Mouse (Mus musculus): Measurements from ENCODE around the gene Olfr577. TPM values are rescaled to one million over a fixed set of nuclear protein-coding genes. Genes with fewer than 3 reads are reported as not detected.

Olfr577 gene
- polyA plus RNA-seq, 1 experiment from 2014 or later, result not detected

- no peaks in the 10 kb centered on the region for H3K27me3 ChIP-seq (ENCODE audit: control insufficient read depth, insufficient read depth, low read length)
- 93% methylated on average over 2 of the region's 2 CpGs for WGBS
- no peak within 1 kb of the TSS for H3K4me2 ChIP-seq (replicated peaks; ENCODE audit: low read depth, low read length)
- no peak within 1 kb of the TSS for H3K4me3 ChIP-seq (ENCODE audit: low read depth, low read length)
- H3K9me3 ChIP-seq (ENCODE audit: control insufficient read depth, low read length), result no peaks in the 10 kb centered on the region
- H3K9ac ChIP-seq (ENCODE audit: low read depth, low read length), result no peak within 1 kb of the TSS
- H3K27ac ChIP-seq (ENCODE audit: low read depth, low read length), result no peak within 1 kb of the TSS
- DNase-seq (ENCODE audit: low spot score), result no peak
- ATAC-seq (ENCODE audit: low FRiP score), result no peak
- H3K36me3 ChIP-seq (ENCODE audit: control insufficient read depth, insufficient read depth, low read length), result no peaks in the 10 kb centered on the region
- H3K4me1 ChIP-seq (replicated peaks; ENCODE audit: control insufficient read depth, insufficient read depth, low read length), result no peaks in the 10 kb centered on the region
Measured at GRCm38 (mm10) chr7:102942475-102942874, 33.3 kb downstream of the Olfr577 start, which contains the start of gene Olfr573-ps1. Gene Olfr573-ps1 (minus strand): TSS chr7:102942575.

GRCm38 (mm10) chr7:102927105-102927504, 48.6 kb downstream of the Olfr577 start:
- Histone ChIP-seq H3K4me1 (replicated peaks; ENCODE audit: control insufficient read depth, insufficient read depth, low read length) (no peaks in the 10 kb centered on the region), H3K4me2 (replicated peaks; ENCODE audit: low read depth, low read length) (no peak overlapping the region), H3K9ac (ENCODE audit: low read depth, low read length) (no peak overlapping the region), H3K9me3 (ENCODE audit: control insufficient read depth, low read length) (no peaks in the 10 kb centered on the region), H3K4me3 (ENCODE audit: low read depth, low read length) (no peak overlapping the region), H3K36me3 (ENCODE audit: control insufficient read depth, insufficient read depth, low read length) (no peaks in the 10 kb centered on the region), H3K27ac (ENCODE audit: low read depth, low read length) (no peak overlapping the region), H3K27me3 (ENCODE audit: control insufficient read depth, insufficient read depth, low read length) (no peaks in the 10 kb centered on the region)
- no peak for ATAC-seq (ENCODE audit: low FRiP score)
- 79% methylated on average over 3 of the region's 3 CpGs for WGBS
- DNase-seq (ENCODE audit: low spot score), result no peak

- Histone ChIP-seq H3K36me3 (ENCODE audit: control insufficient read depth, insufficient read depth, low read length) (no peaks in the 10 kb centered on the region), H3K4me2 (replicated peaks; ENCODE audit: low read depth, low read length) (no peak within 1 kb of the TSS), H3K9me3 (ENCODE audit: control insufficient read depth, low read length) (no peaks in the 10 kb centered on the region), H3K4me1 (replicated peaks; ENCODE audit: control insufficient read depth, insufficient read depth, low read length) (no peaks in the 10 kb centered on the region), H3K27ac (ENCODE audit: low read depth, low read length) (no peak within 1 kb of the TSS), H3K9ac (ENCODE audit: low read depth, low read length) (no peak within 1 kb of the TSS), H3K27me3 (ENCODE audit: control insufficient read depth, insufficient read depth, low read length) (no peaks in the 10 kb centered on the region), H3K4me3 (ENCODE audit: low read depth, low read length) (no peak within 1 kb of the TSS)
- WGBS, result 74% methylated on average over 1 of the region's 1 CpGs
- no peak for DNase-seq (ENCODE audit: low spot score)
- no peak for ATAC-seq (ENCODE audit: low FRiP score)
Measured at GRCm38 (mm10) chr7:102924109-102924508, 51.6 kb downstream of the Olfr577 start, which contains the start of gene Olfr572. Gene Olfr572 (plus strand): TSS chr7:102924409.

Other genes with a start within 250 kb of the Olfr577 start
- gene Olfr559, start 248.5 kb downstream of the Olfr577 start, polyA plus RNA-seq (2014; fragmentation: Nextera tagmentation; extraction: Ambion mirVana), result not detected in 2 replicates
- gene Olfr560, start 216.6 kb downstream of the Olfr577 start, polyA plus RNA-seq (2014; fragmentation: Nextera tagmentation; extraction: Ambion mirVana), result not detected in 2 replicates
- 0.14 TPM in 1 of 2 replicates, not detected in the other for gene Olfr78, start 216.5 kb downstream of the Olfr577 start, polyA plus RNA-seq (2014; fragmentation: Nextera tagmentation; extraction: Ambion mirVana)
- not detected in 2 replicates for gene Olfr561, start 204.7 kb downstream of the Olfr577 start, polyA plus RNA-seq (2014; fragmentation: Nextera tagmentation; extraction: Ambion mirVana)
- gene Olfr564, start 172.5 kb downstream of the Olfr577 start, polyA plus RNA-seq (2014; fragmentation: Nextera tagmentation; extraction: Ambion mirVana), result not detected in 2 replicates
- not detected in 2 replicates for gene Olfr566, start 117.2 kb downstream of the Olfr577 start, polyA plus RNA-seq (2014; fragmentation: Nextera tagmentation; extraction: Ambion mirVana)
- gene Olfr568, start 98.8 kb downstream of the Olfr577 start, polyA plus RNA-seq (2014; fragmentation: Nextera tagmentation; extraction: Ambion mirVana), result not detected in 2 replicates
- not detected in 2 replicates for gene Olfr569, start 85.1 kb downstream of the Olfr577 start, polyA plus RNA-seq (2014; fragmentation: Nextera tagmentation; extraction: Ambion mirVana)
- gene Olfr570, start 81.4 kb downstream of the Olfr577 start, polyA plus RNA-seq (2014; fragmentation: Nextera tagmentation; extraction: Ambion mirVana), result not detected in 2 replicates
- not detected in 2 replicates for gene Olfr571, start 58.4 kb downstream of the Olfr577 start, polyA plus RNA-seq (2014; fragmentation: Nextera tagmentation; extraction: Ambion mirVana)
- gene Olfr572, start 51.5 kb downstream of the Olfr577 start, polyA plus RNA-seq (2014; fragmentation: Nextera tagmentation; extraction: Ambion mirVana), result not detected in 2 replicates
- not detected in 2 replicates for gene Olfr573-ps1, start 33.4 kb downstream of the Olfr577 start, polyA plus RNA-seq (2014; fragmentation: Nextera tagmentation; extraction: Ambion mirVana)
- not detected in 2 replicates for gene Olfr574, start 27.5 kb downstream of the Olfr577 start, polyA plus RNA-seq (2014; fragmentation: Nextera tagmentation; extraction: Ambion mirVana)
- not detected in 2 replicates for gene Olfr575, start 17.2 kb downstream of the Olfr577 start, polyA plus RNA-seq (2014; fragmentation: Nextera tagmentation; extraction: Ambion mirVana)
- not detected in 2 replicates for gene Olfr576, start 13.3 kb downstream of the Olfr577 start, polyA plus RNA-seq (2014; fragmentation: Nextera tagmentation; extraction: Ambion mirVana)
- gene Olfr578, start 13.4 kb upstream of the Olfr577 start, polyA plus RNA-seq (2014; fragmentation: Nextera tagmentation; extraction: Ambion mirVana), result not detected in 2 replicates
- gene Olfr582, start 62.1 kb upstream of the Olfr577 start, polyA plus RNA-seq (2014; fragmentation: Nextera tagmentation; extraction: Ambion mirVana), result not detected in 2 replicates
- not detected in 2 replicates for gene Olfr583, start 75.4 kb upstream of the Olfr577 start, polyA plus RNA-seq (2014; fragmentation: Nextera tagmentation; extraction: Ambion mirVana)
- not detected in 2 replicates for gene Olfr584, start 105.9 kb upstream of the Olfr577 start, polyA plus RNA-seq (2014; fragmentation: Nextera tagmentation; extraction: Ambion mirVana)
- gene Olfr585, start 121.8 kb upstream of the Olfr577 start, polyA plus RNA-seq (2014; fragmentation: Nextera tagmentation; extraction: Ambion mirVana), result not detected in 2 replicates
- not detected in 2 replicates for gene Olfr586, start 149.7 kb upstream of the Olfr577 start, polyA plus RNA-seq (2014; fragmentation: Nextera tagmentation; extraction: Ambion mirVana)
- gene Olfr588-ps1, start 164.9 kb upstream of the Olfr577 start, polyA plus RNA-seq (2014; fragmentation: Nextera tagmentation; extraction: Ambion mirVana), result not detected in 2 replicates
- not detected in 2 replicates for gene Olfr589, start 180.4 kb upstream of the Olfr577 start, polyA plus RNA-seq (2014; fragmentation: Nextera tagmentation; extraction: Ambion mirVana)
- not detected in 2 replicates for gene Olfr591, start 202.4 kb upstream of the Olfr577 start, polyA plus RNA-seq (2014; fragmentation: Nextera tagmentation; extraction: Ambion mirVana)
- gene Olfr592, start 208.9 kb upstream of the Olfr577 start, polyA plus RNA-seq (2014; fragmentation: Nextera tagmentation; extraction: Ambion mirVana), result not detected in 2 replicates
- gene Olfr593, start 235.9 kb upstream of the Olfr577 start, polyA plus RNA-seq (2014; fragmentation: Nextera tagmentation; extraction: Ambion mirVana), result not detected in 2 replicates
- gene Olfr594, start 241.1 kb upstream of the Olfr577 start, polyA plus RNA-seq (2014; fragmentation: Nextera tagmentation; extraction: Ambion mirVana), result not detected in 2 replicates

Measured in hindbrain, embryonic 11.5 days (tissue).